Mouse (Mus musculus) embryonic facial prominence, embryonic 14.5 days (tissue): ENCODE measurements at regions not wholly inside any gene's neighbourhood (a gene's known extent, or its start where the extent isn't known, plus 50 kb on each side); places are given as distances from the start of the nearest gene placed in this dataset.
"Not testable (repeated sequence)": the region's sequence is repeated elsewhere in the genome, so short reads cannot be mapped to it uniquely, and the experiment has no call there.

ENCODE experiments used
- ATAC-seq: fragments of 200-750 bp; cut with Nextera tagmentation; 2 replicates; pipeline ENCODE4 v1.8.0; 2017; ENCODE audit warnings: low read depth, moderate number of reproducible peaks, moderate TSS enrichment
- DNase-seq: peaks from one replicate; pipeline ENCODE4 v3.0.0-alpha.2; 2015; ENCODE audit warnings: low spot score
- H3K27ac ChIP-seq: fragments of 300-500 bp; sonication (generic); replicated peaks from 2 replicates; pipeline ENCODE4 v1.5.1; 2014; ENCODE audit warnings: low read depth, mild to moderate bottlenecking, low read length, moderate library complexity
- H3K27me3 ChIP-seq: fragments of 300-500 bp; sonication (generic); replicated peaks from 2 replicates; pipeline ENCODE4 v1.6.1; 2014; ENCODE audit warnings: low read length; ENCODE audit not compliant: control insufficient read depth, insufficient read depth
- H3K36me3 ChIP-seq: fragments of 300-500 bp; sonication (generic); 2 replicates; pipeline ENCODE4 v1.6.1; 2014; ENCODE audit warnings: low read length, mixed read lengths; ENCODE audit not compliant: control insufficient read depth, insufficient read depth
- H3K4me1 ChIP-seq: fragments of 300-500 bp; sonication (generic); 2 replicates; pipeline ENCODE4 v1.6.1; 2014; ENCODE audit warnings: antibody characterized with exemption, low read length; ENCODE audit not compliant: control insufficient read depth, insufficient read depth
- H3K4me2 ChIP-seq: fragments of 300-500 bp; sonication (generic); 2 replicates; pipeline ENCODE4 v1.6.1; 2014; ENCODE audit warnings: low read depth, mild to moderate bottlenecking, low read length, moderate library complexity, mixed read lengths
- H3K4me3 ChIP-seq: fragments of 300-500 bp; sonication (generic); 2 replicates; pipeline ENCODE4 v1.5.1; 2014; ENCODE audit warnings: low read depth, mild to moderate bottlenecking, low read length
- H3K9ac ChIP-seq: fragments of 300-500 bp; sonication (generic); 2 replicates; pipeline ENCODE4 v1.6.1; 2014; ENCODE audit warnings: low read depth, mild to moderate bottlenecking, low read length, moderate library complexity, mixed read lengths
- H3K9me3 ChIP-seq: fragments of 300-500 bp; sonication (generic); 2 replicates; pipeline ENCODE4 v1.6.1; 2016; ENCODE audit warnings: low read length; ENCODE audit not compliant: control insufficient read depth
- WGBS: fragments of 180-500 bp; shearing (Covaris S2); extraction: QIAGEN DNeasy Blood & Tissue Kit; methylation state at CpG from one replicate; pipeline ENCODE4 v1.1.7; 2014; 5-methylcytosine and 5-hydroxymethylcytosine counted together

- ATAC-seq = no peak
- H3K4me3 ChIP-seq = no peak overlapping the region
- 3% methylated on average over 3 of the region's 3 CpGs for WGBS
Measured at GRCm38 (mm10) chr8:24386462-24386861, 339.2 kb downstream of the Adam3 start.

DNA sequence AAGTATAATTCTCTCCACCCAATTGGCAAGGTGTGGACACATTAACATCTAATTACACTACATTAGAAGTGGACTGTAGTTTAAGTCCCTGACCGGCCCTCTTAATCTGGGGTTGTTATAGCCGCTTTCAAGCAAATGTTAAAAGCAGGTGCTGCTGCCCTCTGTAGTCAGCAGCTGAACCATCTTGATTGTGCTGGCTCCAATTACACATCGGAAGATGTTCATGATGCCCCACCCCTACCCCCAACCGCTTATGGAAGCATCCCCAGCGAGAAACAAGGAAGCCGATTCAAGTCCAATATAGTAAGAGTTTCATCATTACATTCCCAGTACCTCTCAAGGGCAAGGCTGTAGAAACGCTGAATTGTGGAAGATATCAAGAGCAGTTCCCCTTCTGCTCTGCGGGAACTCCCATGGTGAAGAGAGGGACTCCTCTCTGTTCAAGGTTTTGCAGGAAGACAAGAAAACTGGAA is 341.7 kb downstream of the Adam3 start:
- peak; percentile 72 for DNase-seq
- Histone ChIP-seq H3K4me2 (no peak overlapping the region), H3K9ac (no peak overlapping the region), H3K27ac (no peak overlapping the region), H3K4me1 (peaks cover 5% of the 10 kb centered on the region; the same call in 1 of the 2 replicates), H3K27me3 (no peaks in the 10 kb centered on the region), H3K4me3 (no peak overlapping the region), H3K36me3 (no peaks in the 10 kb centered on the region), H3K9me3 (no peaks in the 10 kb centered on the region)
- ATAC-seq = peak; percentile 60
- WGBS = 46% methylated on average over 8 of the region's 8 CpGs

More at GRCm38 (mm10) chr8:24386462-24386861, 339.2 kb downstream of the Adam3 start:
- Histone ChIP-seq H3K4me2 (no peak overlapping the region), H3K4me1 (peaks cover 5% of the 10 kb centered on the region; the same call in 1 of the 2 replicates), H3K9me3 (no peaks in the 10 kb centered on the region), H3K27ac (no peak overlapping the region), H3K36me3 (no peaks in the 10 kb centered on the region), H3K27me3 (no peaks in the 10 kb centered on the region), H3K9ac (no peak overlapping the region)
- peak; percentile 74 for DNase-seq

DNA sequence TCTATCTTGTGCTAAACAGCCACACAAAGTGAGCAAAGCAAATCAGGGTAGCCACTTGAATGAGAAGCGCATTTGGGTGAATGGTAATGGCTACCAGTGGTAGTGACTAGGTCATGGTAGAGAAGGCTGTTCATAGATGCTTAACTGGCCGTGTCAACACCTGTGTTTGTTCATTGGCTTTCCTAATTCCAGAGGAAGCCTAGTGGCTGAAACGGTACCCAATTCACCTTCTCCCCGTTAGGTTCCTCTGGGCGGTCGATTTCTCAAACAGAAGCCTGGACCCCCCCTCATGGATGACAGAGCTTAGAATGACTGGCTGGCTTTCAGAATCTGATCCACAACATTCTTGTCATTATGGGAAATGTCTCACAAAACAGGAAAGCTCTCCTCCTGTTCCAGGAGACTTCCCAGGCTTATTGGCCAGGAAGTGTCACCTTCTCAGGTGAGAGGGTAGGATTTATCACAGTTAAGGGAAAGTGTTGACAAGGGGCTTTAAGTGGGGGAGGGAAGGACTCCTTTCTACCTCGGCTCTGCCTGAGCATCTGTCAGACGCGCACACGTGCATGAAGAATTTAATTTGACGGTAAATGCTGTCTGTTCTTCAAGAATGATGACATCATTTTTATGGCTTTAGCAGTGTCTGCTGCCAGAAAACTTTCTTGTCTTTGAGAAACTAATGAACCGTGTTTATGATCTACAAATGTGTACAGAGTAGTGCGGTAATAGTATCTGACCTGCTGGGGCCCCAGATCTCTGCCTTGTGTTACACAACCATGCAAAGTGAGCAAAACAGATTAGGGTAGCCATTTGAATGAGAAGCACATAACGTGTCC is 342.3 kb downstream of the Adam3 start:
- ATAC-seq (peak; percentile 83), DNase-seq (peak; percentile 77)
- no peak overlapping the region for H3K4me3 ChIP-seq
- H3K4me2 ChIP-seq = no peak overlapping the region
- WGBS = 54% methylated on average over 14 of the region's 14 CpGs
- H3K27ac ChIP-seq = no peak overlapping the region
- peaks cover 5% of the 10 kb centered on the region; the same call in 1 of the 2 replicates for H3K4me1 ChIP-seq
- no peaks in the 10 kb centered on the region for H3K27me3 ChIP-seq
- H3K9me3 ChIP-seq = no peaks in the 10 kb centered on the region
- H3K9ac ChIP-seq = no peak overlapping the region
- H3K36me3 ChIP-seq = no peaks in the 10 kb centered on the region

GRCm38 (mm10) chr8:24381666-24382253 is 343.9 kb downstream of the Adam3 start:
- no peaks in the 10 kb centered on the region for H3K27me3 ChIP-seq
- H3K4me3 ChIP-seq = no peak overlapping the region
- DNase-seq = peak; percentile 66
- 52% methylated on average over 3 of the region's 3 CpGs for WGBS
- H3K4me2 ChIP-seq = no peak overlapping the region
- H3K9me3 ChIP-seq = no peaks in the 10 kb centered on the region
- no peak overlapping the region for H3K9ac ChIP-seq
- no peak overlapping the region for H3K27ac ChIP-seq
- H3K36me3 ChIP-seq = no peaks in the 10 kb centered on the region
- no peak for ATAC-seq
- peaks cover 5% of the 10 kb centered on the region; the same call in 1 of the 2 replicates for H3K4me1 ChIP-seq

DNA sequence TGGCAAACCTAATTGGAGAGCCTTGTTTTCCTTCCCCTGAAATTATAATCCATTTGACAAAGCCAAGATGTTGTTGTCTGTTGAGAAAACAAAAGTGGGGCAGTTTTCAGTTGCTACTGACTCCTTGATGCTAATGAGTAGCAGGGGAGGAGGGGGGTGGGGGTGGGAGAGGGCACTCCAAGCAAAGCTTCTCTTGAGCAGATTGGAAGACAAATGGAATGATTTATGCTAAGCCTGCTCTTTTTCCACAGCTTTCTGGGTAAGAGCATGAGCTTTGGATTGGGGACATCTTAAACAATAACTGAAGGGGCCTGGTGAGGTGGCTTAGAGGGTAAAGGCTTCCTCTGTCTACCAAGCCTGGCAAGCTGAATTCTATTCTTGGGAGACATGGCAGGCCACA is 347.6 kb downstream of the Adam3 start:
- H3K4me3 ChIP-seq = no peak overlapping the region
- ATAC-seq (no peak), DNase-seq (no peak)
- H3K9ac ChIP-seq = no peak overlapping the region
- no peak overlapping the region for H3K4me2 ChIP-seq
- H3K36me3 ChIP-seq = no peaks in the 10 kb centered on the region
- H3K27ac ChIP-seq = no peak overlapping the region
- H3K27me3 ChIP-seq = no peaks in the 10 kb centered on the region
- H3K9me3 ChIP-seq = no peaks in the 10 kb centered on the region
- no peaks in the 10 kb centered on the region for H3K4me1 ChIP-seq

GRCm38 (mm10) chr8:24376846-24377245 is 348.8 kb downstream of the Adam3 start:
- not testable (repeated sequence) for ATAC-seq, H3K27ac ChIP-seq, H3K27me3 ChIP-seq, H3K9me3 ChIP-seq, DNase-seq, H3K4me3 ChIP-seq, H3K9ac ChIP-seq, H3K36me3 ChIP-seq, H3K4me2 ChIP-seq, H3K4me1 ChIP-seq
- WGBS = 86% methylated on average over 10 of the region's 10 CpGs

- ATAC-seq = no peak
- Histone ChIP-seq H3K27me3 (no peaks in the 10 kb centered on the region), H3K27ac (no peak overlapping the region), H3K9me3 (no peaks in the 10 kb centered on the region), H3K4me1 (no peaks in the 10 kb centered on the region), H3K36me3 (no peaks in the 10 kb centered on the region), H3K4me3 (no peak overlapping the region), H3K4me2 (no peak overlapping the region), H3K9ac (no peak overlapping the region)
- 86% methylated on average over 1 of the region's 1 CpGs for WGBS
- DNase-seq = no peak
Measured at GRCm38 (mm10) chr8:24374503-24374902, 351.1 kb downstream of the Adam3 start.

GRCm38 (mm10) chr8:24372068-24372467 is 353.6 kb downstream of the Adam3 start:
- H3K4me1 ChIP-seq = no peaks in the 10 kb centered on the region
- ATAC-seq = no peak

More at GRCm38 (mm10) chr8:24372068-24372467, 353.6 kb downstream of the Adam3 start:
- Histone ChIP-seq H3K36me3 (no peaks in the 10 kb centered on the region), H3K4me3 (no peak overlapping the region), H3K9me3 (no peaks in the 10 kb centered on the region), H3K27ac (no peak overlapping the region), H3K9ac (no peak overlapping the region), H3K27me3 (no peaks in the 10 kb centered on the region), H3K4me2 (no peak overlapping the region)
- DNase-seq = no peak
- 86% methylated on average over 4 of the region's 4 CpGs for WGBS
